Mouse (Mus musculus) brain, embryonic 14.5 days (tissue): Measurements from ENCODE around the gene Naxd.

ENCODE experiments used
- CTCF ChIP-seq: fragments of 200-500 bp; IDR thresholded peaks from 2 replicates; pipeline ENCODE4 v1.5.1; 2012; ENCODE audit warnings: inconsistent platforms, mild to moderate bottlenecking, moderate library complexity, borderline replicate concordance; ENCODE audit not compliant: insufficient read depth, insufficient read length; ENCODE audit errors: extremely low read depth
- POLR2A ChIP-seq: fragments of 200-500 bp; IDR thresholded peaks from 2 replicates; pipeline ENCODE4 v1.6.1; 2012; ENCODE audit warnings: mild to moderate bottlenecking, inconsistent platforms, borderline replicate concordance; ENCODE audit not compliant: poor library complexity, insufficient read depth, insufficient read length, severe bottlenecking; ENCODE audit errors: extremely low read depth

DNA sequence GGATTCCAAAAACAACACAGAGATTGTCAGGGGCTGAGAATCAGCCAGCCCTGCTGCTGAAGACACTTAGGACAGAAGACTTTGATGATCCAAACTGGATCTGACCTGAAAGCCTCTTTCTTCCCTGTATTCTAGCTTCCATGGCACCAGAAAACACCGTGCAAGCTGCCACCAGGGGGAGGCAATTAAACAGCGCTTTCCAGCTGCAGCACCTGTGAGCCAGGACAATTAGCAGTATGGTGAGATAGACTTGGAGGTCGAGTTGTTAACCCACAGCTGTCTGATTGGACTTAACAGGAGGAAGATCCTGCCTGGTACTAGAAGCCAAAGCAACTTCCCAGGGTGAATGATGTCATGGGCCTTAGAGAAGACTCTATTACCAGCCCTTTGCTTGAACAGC is 28.2 kb upstream of the Naxd start:
- TF ChIP-seq POLR2A = no peak
- TF ChIP-seq CTCF = peak; percentile 61; the same call in 1 of the 2 replicates
